Mouse (Mus musculus): ENCODE measurements around the gene Olfr522. TPM values are rescaled to one million over a fixed set of nuclear protein-coding genes. Genes with fewer than 3 reads are reported as not detected.

Gene Olfr522
- total RNA-seq, 2 experiments from 2014 or later, result not detected

DNA sequence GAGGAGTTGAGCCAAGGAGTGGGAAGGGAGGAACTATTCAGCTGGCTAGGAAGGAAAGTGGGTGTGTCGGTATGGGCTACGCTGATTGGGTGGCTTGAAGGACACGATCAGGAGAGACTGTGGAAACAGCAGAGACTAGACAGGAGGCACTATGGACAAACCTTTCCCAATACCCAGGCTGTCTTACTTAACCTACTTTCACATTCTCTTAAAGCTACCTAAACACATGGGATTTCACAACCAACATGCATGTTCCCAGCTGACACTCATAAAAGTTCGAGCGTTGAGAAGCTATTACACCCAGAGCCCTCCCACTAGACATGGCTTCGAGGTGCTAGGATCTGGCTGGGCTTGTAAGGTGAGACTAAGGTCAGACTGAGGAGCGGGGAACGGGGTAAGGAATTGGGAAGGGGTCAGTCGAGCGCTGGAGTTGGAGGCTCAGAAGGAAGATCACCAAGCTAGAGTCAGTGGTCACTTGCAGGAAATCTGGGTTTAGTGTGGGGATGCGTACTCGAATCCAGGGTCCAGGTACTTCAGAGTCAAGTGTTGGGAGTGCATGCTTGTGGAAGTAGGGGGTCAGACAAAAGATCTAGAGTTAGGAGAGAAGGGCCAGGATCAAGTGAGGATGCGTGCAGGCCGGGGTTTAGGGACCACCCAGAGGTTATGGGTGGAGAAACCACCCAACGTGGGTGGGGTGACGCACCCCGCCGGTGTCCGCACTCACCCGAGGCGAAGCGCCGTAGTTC is 48.8 kb downstream of the Olfr522 start, which contains the start of gene Paox:
Gene Paox, plus strand, starts transcription at position 217 of the 746 bp plus-strand sequence.
- peak; percentile 74 to 85 for DNase-seq

DNA sequence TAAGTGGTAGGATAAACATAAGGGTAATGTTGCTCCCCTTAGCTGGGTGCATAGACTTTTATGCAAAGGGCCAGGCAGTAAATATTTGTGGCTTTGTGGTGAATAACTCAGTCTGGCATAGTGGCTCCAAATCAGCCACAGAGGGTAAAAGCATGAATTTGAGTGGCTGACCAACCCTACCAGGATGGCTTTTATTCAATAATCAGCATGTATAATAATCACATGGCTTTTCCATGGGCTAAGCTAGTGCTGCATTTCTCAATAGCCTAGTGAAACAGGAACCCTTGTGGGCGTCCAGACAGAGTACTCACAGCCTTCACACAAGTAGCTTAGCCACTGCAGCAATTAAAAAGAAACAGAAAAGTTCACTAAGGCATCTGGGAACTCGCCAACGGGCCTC is 52.6 kb downstream of the Olfr522 start:
- DNase-seq, result no peak

Other genes starting within 250 kb of the Olfr522 start
- gene Utf1, start 221.0 kb downstream of the Olfr522 start, total RNA-seq (2021), result not detected
- not detected for gene 6430531B16Rik, start 186.0 kb downstream of the Olfr522 start, total RNA-seq (2021)
- 1 to 10 TPM in 1 of 2 experiments, under 1 TPM in 1; 0.37 to 2.1 TPM for gene Adam8, start 172.2 kb downstream of the Olfr522 start, total RNA-seq (2021)
- gene Zfp511, start 128.4 kb downstream of the Olfr522 start, total RNA-seq (2021), result 1 to 10 TPM; 7.5 to 8.4 TPM
- gene Tubgcp2, start 128.1 kb downstream of the Olfr522 start, total RNA-seq (2021), result 10 to 100 TPM; 31.9 to 35.4 TPM
- not detected for gene Msx3, start 115.7 kb downstream of the Olfr522 start, total RNA-seq (2021)
- gene Caly, start 82.2 kb downstream of the Olfr522 start, total RNA-seq (2021), result not detected
- not detected for gene Prap1, start 71.4 kb downstream of the Olfr522 start, total RNA-seq (2021)
- 10 to 100 TPM; 76.2 to 87.2 TPM for gene Fuom, start 62.3 kb downstream of the Olfr522 start, total RNA-seq (2021)
- gene Paox, start 49.0 kb downstream of the Olfr522 start, total RNA-seq (2021), result 1 to 10 TPM; 3.6 to 5.5 TPM
- 100 to 1,000 TPM; 512 to 515 TPM for gene Echs1, start 48.3 kb downstream of the Olfr522 start, total RNA-seq (2021)
- gene Mtg1, start 27.2 kb downstream of the Olfr522 start, total RNA-seq (2021), result 10 to 100 TPM; 28.5 to 34.2 TPM
- gene Sprn, start 9.9 kb downstream of the Olfr522 start, total RNA-seq (2021), result under 1 TPM; 0.35 to 0.41 TPM
- not detected for gene Olfr523, start 8.5 kb upstream of the Olfr522 start, total RNA-seq (2021)
- gene Olfr524, start 41.2 kb upstream of the Olfr522 start, total RNA-seq (2021), result not detected
- gene Cd163l1, start 53.5 kb upstream of the Olfr522 start, total RNA-seq (2021), result under 1 TPM in 1 of 2 experiments, not detected in 1; 0.20 TPM
- gene 5830411N06Rik, start 82.5 kb upstream of the Olfr522 start, total RNA-seq (2021), result not detected
- not detected for gene Olfr525, start 156.1 kb upstream of the Olfr522 start, total RNA-seq (2021)
- not detected for gene Olfr527, start 169.3 kb upstream of the Olfr522 start, total RNA-seq (2021)
- not detected for gene Olfr60, start 196.9 kb upstream of the Olfr522 start, total RNA-seq (2021)
- gene Olfr530, start 211.6 kb upstream of the Olfr522 start, total RNA-seq (2021), result not detected
- gene Olfr531, start 238.2 kb upstream of the Olfr522 start, total RNA-seq (2021), result not detected